Mouse (Mus musculus) heart, postnatal 4 days (tissue): Measurements from ENCODE around the gene Adamts15. TPM values are rescaled to one million over a fixed set of nuclear protein-coding genes. Genes with fewer than 3 reads are reported as not detected.

Experiments used
- DNase-seq: peaks from one replicate; pipeline ENCODE4 v3.0.0; 2021
- total RNA-seq, 2 experiments: library from RNA; stranded (reverse); gene quantifications; 2 replicates each; pipeline ENCODE4 v1.2.3; 2021

The Adamts15 gene
- total RNA-seq, 2 experiments from 2014 or later: 11.5 to 15.2 TPM

DNA sequence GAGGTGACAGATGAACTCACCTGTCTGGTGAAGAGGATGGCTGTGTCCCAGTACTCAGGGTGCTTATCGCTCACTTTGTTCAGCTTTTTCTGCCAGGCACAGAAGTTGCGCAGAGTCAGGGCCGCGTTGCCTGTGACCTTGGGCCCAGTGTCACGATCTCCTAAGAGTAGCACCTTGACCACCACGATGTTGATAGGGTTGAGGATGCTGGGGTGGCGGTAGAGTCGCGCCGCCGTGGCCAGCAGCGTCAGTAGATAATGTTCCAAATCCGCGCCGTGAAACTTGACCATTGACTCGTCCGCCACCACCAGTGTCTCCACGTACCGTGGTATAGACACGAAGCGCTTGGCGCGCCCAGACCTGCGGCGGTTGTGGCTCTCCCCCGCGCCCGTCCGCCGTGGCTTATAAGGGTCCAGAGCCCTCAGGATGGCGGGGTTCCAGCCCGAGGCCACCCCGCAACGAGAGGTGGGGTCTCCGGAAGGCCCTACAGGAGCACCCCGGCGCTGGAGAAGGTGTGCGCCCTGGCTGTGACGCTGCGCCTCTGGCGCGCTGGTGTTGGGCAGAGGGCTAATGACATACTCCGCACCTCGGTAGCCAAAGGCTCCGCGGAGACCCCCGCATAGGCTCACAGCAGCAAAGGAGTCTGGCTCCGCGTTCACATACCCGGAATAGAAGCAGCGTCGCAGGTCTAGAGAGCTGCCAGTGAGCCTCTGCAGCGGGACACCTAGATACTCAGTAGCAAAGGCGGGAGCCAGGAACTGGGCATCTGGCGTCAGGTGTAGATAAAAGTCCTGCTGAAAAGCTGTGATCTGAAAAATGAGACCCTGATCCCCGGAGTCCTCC is 770 bp downstream of the Adamts15 start:
- peak; percentile 23 for DNase-seq

DNA sequence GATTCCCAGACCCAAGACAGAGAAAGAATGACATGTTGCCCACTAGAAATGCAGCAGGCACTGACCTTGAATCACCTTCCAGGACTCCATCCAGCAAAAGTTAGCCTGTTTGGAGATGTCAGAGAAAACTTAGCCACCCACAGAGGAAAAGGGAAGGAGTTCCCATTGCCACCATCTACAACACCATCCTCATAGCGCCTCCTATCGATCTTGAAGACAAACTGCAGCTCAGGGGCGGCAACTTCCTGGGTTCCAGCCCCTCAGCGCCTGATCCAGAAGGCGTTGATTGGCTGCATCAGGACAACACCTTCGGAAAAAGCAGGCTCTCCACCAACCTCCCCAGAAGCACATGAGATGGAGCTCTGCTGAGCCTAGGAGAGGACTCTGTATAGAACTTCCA is 1.5 kb downstream of the Adamts15 start:
- DNase-seq: peak; percentile 71

DNA sequence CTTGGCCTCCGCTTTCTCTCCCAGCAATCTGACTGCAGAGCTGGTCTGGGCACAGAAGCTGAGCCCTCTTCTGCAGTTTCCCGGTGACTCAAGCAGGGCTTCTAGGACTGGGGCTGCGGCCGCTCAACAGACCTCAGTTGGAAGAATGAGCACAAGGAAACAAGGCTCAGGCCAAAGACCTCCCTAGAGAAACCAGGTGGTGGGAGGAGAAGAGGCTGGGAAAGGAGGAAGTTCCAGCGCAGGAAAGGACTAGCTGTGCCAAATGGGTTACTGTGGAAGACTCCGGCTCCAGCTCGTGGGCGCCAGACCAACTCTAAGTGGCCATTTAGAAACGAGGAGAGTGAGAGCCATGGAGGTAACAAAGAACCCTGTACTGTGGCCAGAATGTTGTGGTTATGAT is 2.6 kb downstream of the Adamts15 start:
- peak; percentile 32 for DNase-seq

DNA sequence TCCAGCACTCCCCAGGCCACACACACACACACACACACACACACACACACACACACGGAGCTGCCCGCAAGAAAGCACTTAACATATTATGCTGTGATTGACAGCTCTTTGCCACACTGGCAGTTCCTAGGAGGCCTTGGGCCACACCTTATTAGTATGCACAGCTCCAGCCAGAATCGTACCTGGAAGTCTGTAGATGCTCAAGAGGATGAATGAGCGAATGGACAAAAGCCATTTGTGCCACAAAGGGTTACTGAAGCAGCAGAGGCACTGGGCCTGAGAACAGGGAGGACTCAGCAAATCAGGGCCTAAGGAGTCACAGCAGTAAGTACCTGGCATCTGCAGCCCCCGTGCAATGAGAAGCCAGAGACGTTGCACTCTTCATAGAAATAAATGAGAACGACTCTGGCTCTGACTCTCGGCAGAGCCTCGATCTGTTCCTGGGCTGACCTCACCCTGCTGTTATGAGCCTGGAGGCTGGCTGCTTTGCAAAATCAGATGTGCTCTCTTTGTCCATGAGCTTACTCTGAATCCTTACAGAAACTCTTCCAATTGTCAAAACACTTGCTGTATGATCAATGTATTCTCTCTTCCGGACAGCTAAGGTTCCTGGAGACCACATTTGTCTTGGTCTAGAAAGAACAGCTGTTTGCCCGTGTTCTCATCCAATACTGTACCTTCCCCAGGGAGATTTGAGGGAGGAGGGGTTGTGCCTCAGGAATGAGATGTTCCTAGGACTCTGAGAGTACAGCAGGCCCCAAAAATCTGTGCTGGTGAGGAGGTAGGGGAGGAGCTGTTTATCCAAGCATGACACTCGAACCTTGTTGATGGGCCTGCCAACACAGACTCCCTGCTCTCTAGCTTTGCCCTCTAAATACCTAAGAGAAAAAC is 3.5 kb downstream of the Adamts15 start:
- DNase-seq: no peak

DNA sequence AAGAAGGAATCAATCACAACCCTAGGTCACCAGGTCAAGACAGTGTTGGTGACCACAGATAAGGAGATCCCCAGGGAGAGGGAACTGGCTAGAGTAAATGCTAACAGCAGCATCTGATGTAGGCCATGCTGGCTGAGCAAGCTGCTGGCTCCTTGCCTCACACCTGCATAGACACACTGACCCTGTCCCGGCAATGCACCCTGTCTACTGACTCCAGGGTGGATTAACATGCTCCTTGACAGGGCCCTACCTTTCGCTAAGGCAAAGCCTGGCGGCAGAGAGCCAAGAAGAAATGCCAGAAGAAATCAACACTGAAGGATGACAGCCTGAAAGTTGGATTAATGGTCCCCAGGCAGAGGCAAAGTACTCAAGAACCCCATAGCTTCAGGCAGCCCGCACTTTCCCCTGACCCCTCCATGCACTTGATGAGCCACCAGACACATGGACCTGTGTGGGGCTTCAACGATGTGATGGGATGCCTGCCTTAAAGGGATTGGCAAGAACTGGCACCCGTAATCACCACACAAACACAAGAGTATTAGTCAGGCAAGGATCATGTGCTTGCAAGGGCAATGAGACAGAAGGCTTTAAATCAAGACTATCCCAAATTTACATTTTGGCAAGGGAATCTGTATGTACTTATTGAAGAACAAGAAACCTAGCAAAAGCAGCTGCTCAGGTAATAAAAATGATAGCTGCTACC is 5.8 kb downstream of the Adamts15 start:
- DNase-seq: no peak

DNA sequence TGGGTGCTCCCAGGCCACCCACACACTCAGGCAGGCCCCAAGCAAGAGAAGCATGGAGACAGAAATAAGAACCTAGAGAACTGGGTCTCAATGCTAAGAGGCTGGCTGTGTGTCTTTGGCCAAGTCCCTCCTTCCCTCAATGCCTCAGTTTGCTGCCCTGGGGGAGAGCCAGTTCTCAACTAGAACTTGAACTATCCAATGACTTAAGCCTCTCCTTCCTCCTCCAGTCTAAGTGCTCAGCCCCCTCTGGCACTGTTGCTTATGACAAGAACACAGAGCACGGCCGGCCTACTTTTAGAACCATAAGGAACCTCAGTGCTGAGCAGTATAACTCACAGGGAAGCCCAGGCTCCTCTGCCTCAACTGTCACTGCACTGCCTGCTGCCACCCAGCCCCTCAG is 8.0 kb downstream of the Adamts15 start:
- DNase-seq: no peak

DNA sequence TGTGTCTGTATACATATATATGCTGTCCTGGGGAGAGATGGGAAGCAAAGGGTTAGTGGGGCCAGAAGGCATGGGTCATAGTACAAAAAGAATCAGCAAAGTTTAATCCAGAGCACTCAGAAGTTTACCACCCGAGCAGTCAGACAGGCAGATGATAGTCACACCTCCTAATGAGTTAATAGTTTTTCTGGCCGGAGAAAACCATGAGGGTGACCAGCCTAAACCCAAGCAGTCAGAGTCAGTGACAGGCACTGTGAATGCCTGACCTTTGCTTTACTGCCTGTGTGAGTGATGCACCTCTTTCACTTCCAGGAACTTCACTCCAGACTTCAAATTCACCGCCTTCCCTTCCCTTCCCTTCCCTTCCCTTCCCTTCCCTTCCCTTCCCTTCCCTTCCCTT is 8.8 kb downstream of the Adamts15 start:
- no peak for DNase-seq

DNA sequence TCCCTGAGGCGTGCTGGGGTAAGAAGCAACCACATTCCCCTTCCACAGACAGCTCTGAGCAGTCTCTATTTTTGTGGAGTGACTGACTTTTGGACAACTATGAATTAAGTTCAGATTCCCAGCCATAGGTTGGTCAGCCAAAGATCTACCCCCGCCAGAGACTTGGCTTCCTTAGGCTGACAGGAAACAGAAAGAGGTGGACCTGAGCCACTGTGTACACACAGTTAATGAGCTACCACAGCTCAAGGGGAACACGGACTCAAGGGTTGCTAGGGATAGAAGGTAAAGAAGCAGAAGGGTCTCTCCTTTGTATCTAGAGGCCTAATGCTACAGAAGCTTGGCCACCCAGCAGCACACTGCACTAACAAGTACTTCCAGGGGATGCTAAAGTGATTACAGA is 10.1 kb downstream of the Adamts15 start:
- DNase-seq: no peak

DNA sequence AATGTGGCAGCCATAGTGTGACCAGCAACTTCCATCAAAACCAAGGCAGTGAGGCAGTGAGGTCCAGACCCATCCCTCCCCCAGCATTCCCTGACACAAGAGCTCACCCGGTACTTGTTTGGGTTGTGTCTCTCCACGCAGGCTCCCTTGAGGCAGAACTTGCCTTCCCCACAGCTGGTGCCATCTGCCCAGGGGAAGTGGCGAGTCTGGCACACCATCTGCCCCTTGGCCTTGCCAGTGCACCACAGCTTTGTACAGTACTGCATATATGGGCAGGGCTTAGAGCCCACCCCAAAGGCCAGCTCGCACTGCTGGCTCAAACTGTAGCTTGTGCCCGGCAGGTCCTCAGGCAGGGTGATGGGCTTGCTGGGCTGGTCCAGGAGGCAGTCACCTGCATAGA is 11.8 kb downstream of the Adamts15 start:
- DNase-seq: no peak

DNA sequence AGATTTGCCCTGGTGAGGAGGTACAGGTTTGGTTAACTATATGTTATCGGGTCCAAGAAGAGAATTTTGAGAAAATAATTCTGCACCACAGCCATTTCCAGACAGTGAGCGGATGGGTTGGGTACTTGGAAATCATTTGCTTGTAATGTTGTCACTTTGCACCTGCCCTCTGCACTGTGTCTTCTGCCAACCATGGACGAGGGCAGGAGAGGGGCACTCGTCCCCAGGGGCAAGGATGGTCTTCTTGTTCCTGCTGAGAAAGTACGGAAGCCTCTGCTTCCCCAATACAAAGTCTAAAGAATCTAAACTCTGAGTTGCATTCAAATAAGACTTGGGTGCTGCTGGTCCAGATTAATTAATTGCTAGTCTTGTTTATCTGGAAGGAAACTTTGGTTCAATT is 13.3 kb downstream of the Adamts15 start:
- DNase-seq: no peak

DNA sequence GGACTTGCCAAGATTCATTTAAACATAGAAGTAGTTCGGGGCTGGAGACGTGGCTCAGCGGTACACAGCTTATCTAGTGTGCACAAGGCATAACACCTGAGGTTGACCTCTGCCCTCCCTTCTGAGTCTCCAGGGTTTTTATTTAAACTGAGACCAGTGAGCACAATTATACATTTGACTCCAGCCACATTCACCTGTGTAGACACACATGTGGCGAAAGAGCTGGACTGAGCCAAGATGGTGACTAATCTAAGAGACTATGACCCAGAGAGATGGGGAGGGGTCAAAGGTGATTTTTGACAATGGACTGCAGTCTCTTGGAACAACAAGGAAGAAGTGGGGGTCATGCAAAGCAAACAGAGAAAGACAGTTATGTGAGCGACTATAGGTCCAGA is 14.0 kb downstream of the Adamts15 start:
- DNase-seq: no peak

DNA sequence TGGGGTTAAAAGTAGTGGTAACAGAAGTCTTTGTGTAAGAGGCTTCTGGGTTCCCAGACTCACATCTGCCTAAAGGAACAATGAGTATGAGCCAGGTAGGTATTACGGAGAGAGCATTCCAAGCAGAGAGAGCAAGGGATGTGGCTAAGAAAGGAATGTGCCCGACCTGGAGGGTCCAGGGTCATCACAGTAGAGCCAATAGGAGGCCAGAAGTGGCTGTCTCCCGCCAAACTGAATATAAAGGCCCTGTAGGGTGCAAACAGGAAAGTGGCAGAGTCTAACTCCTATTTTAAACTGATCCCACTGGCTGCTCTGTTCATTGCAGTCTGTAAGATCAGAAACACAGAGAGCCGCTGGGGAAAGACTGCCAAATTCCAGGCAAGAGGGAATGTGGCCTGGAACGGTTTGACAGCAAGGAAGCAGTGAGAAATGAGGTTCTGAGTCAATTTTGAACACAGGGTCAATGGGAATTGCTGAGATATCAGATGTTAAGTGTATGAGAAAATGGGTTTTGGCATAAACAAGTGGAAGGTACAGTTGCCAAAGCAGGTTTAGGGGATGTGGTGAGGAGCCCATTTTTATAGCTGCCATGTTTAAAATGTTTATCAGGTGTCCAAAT is 14.5 kb downstream of the Adamts15 start:
- no peak for DNase-seq

DNA sequence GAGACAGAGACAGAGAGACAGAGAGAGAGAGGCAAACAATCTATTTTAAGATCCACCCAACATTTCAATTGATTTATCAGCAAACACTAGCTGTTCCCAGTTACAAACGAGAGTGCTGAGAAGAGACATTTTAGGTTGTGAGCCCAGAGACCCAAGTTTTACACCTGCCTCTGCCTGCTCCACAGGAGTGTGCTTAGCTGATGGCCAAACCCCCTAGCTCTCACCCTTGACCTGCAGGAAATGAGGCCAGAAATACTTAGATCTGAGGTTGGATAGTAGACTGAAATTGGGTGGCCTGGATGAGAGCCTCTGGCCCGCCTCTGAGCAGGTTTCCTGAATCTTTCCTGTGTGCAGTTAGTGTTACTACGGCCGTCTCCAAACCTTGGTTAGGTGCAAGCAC is 15.8 kb downstream of the Adamts15 start:
- DNase-seq: no peak

DNA sequence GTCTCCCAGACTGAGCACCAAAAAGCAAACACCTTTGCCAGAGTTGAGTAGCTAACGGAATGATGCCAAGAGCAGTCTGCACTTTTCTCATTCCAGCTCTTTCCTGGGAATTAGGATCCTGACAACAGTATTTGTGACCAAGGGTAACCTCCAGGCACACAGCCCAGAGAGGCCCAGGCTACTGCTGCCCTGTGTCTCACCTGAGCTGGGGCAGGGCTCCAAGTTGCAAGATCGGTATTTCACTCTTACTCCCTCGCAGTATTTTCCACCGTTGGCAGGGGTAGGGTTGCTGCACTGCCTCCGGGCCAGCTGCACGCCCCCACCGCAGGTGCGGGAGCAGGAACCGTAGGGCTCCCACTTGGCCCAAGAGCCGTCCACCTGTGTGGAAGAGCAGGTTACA is 16.4 kb downstream of the Adamts15 start:
- no peak for DNase-seq

DNA sequence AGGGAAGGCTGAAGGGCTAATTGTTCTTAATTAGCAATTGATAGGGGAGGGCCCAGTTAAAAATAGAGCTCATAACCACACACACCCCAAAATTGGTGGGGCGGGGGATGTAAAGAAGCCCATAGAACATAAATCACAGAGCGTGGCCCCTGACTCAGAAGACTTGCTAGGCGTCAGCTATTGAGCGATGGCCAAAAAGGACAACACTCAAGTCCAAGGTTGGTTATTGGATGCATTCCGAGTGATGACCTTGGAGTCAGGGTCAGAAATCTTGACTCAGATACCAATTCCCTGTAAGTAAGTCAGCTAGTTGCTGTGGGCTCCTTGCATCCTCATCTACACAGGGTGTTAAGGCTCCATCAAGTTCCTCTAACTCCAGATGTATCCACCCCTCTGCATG is 19.0 kb downstream of the Adamts15 start:
- no peak for DNase-seq

DNA sequence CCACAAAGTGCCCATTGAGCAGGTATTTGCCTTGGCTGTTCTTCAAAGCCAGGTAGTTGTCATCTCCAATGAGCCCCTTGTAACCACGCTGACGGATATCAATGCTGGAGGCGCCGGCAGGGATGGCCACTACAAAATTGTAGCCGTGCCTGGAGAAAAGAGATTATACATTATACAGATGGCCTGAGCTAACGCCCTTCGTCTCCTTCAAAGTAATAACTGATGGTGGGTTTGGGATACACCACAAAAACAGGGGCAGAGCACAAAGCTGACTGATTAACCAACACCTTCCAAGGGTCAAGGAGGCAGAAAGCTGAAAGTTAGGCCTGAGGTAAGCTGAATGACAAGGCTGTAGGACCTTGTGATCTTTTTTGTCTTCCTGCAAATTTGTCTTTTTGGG is 19.6 kb downstream of the Adamts15 start:
- no peak for DNase-seq

DNA sequence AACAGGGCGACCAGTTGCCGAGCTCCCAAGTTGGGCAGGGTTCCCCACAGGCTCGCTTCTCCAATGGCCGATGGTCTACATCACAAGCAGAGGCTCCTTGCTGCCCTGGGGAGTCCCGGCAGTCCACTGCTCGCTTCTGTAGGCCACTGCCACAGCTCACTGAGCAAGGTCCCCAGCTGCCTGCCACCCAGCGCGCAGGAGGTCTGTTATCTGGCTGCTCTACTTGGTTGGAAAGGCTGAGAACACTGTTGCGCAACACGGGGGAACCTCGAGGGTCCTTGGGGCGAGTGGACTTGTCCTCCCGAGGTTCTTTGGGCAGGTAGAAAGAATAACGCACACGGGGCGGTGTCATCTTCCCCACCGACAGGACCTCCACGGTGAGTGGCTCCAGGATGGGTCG is 20.1 kb downstream of the Adamts15 start:
- DNase-seq: no peak

DNA sequence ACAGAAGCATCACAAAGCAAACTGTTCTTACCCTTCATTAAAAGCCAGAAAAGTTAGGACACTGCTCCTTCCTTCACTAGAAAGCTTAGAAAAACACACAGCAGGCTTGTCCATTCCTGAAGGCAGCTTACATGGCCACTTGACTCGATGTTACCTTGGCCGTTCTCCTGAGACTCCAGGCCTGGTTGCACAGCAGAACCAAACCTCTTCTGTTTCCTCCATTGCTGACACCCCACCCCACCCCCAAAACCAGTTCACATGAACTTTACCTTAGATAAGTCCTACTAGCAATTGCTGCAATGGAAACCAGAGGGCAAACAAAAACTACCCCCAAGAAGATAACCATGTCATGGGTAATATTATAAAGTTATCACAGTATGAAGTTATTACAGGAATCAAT is 25.1 kb downstream of the Adamts15 start:
- DNase-seq: no peak

DNA sequence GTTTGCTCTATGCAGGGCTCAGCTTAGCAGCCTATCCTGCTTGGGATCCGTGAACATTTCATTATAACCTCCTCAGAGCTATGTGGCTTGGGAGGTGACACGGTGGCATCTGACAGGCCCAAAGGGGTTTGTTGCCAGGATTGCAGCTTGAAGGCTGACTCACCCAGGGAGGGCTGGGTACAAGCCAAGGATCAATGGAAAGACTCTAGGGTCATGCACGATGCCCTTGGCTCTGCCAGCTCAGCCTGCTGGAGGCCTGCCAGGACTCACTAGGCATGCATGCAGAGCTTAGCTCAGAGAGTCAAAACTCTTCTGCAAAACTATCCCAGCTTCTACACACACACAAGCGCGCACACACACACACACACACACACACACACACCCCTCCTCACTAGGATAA is 25.5 kb downstream of the Adamts15 start:
- DNase-seq: peak; percentile 94

DNA sequence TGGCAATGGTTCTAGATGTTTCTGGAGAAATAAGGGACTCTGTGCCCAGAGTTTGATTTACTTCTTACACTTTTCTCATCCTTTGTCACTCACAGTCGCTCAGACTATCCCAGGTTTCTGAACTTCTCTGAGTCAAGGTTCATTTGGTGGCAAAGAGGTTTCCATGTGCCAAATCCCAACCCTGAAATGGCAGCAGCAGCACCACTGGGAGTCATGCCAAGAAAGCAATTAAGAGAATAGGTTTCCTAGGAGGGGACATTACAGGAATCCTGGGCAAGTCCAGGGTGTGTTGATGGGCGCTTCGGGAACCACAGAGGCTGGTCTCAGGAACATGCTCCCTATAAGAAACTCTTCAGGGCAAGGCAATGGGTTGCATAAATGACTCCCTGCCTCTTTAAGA is 26.6 kb downstream of the Adamts15 start:
- peak; percentile 32 for DNase-seq

DNA sequence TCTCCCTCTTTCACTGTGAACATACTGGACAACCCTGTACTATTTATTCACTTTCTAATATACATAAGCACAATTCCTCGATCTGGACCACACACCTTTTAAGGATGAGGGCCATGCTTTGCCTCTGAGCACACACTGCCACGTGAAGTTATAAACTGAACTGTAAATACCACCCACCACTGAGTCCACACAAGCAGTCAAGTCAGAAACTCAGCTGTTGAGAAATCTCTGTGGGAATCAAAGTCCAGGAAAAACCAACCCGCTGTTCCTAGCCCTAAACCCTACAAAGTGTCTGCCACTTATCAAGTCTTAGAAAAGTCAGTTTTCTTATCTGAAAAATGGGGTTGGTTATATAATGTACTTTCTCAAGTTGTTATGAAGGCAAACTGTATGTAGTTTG is 36.0 kb downstream of the Adamts15 start:
- DNase-seq: no peak

DNA sequence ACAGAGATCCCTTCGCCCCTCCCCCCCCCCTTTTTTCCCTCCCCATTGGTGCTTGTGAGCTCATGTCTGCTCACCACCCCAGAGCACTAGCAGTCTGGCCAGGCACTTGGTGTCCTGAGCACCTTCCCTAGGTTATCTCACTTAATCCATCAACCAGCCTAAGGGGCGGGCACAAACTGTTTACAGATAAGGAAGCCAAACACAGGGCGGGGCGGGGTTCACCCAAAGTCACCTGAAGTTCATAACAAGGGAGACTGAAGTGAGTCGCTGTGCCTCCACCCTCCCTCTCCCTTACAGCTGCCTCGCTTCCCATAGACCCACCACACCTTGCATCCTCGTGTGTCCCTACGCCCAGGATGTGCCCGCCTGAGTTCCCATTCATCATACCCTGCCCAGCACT is 41.7 kb downstream of the Adamts15 start:
- no peak for DNase-seq

DNA sequence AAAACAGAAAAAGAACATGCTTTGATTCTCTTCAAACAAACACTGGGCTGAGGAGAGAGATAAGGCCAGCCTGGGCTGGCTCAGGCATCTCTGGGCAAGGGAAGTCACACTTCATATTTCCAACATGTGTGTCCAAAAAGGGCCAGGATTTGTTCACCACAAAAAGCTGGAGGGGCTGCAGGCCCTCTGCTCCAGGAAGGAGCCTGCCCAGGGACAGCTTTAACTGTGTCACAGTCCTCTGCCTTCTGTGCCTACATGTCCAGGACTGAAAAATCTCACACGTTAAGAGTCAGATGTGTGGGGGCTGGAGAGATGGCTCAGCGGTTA is 42.3 kb downstream of the Adamts15 start:
- DNase-seq: no peak
